Mouse (Mus musculus) ES-E14 (cell line): ENCODE measurements around the gene B4galt1. TPM values are rescaled to one million over a fixed set of nuclear protein-coding genes. Genes with fewer than 3 reads are reported as not detected.

Experiments used
- DNase-seq: peaks from one replicate; pipeline ENCODE4 v3.0.0-alpha.2; 2013; ENCODE audit warnings: low read depth, low spot score
- H3K27ac ChIP-seq: 2 replicates; pipeline ENCODE4 v1.5.1; 2012; ENCODE audit warnings: low read depth, mild to moderate bottlenecking, low read length, moderate library complexity, mixed read lengths; ENCODE audit not compliant: poor library complexity, insufficient read depth, severe bottlenecking
- H3K36me3 ChIP-seq: 2 replicates; pipeline ENCODE4 v1.6.1; 2012; ENCODE audit warnings: mild to moderate bottlenecking, low read length, moderate library complexity, mixed read lengths; ENCODE audit not compliant: control insufficient read depth, poor library complexity, insufficient read depth, severe bottlenecking
- H3K4me1 ChIP-seq, 2 experiments: fragments of 150-350 bp in 1 of 2; sonication (generic) in 1 of 2; 2 replicates each; pipeline ENCODE4 v1.6.1; 2012; ENCODE audit warnings: low read length in 2 of 2, mild to moderate bottlenecking in 1 of 2, mixed read lengths in 1 of 2; ENCODE audit not compliant: control insufficient read depth in 2 of 2, insufficient read depth in 2 of 2, poor library complexity in 1 of 2
- H3K4me3 ChIP-seq, 2 experiments: fragments of 150-350 bp in 1 of 2; sonication (generic) in 1 of 2; 2 replicates each; pipeline ENCODE4 v1.5.1; 2012; ENCODE audit warnings: low read length in 2 of 2, low read depth in 1 of 2, mild to moderate bottlenecking in 1 of 2, mixed read lengths in 1 of 2; ENCODE audit not compliant: insufficient read depth in 1 of 2, poor library complexity in 1 of 2, severe bottlenecking in 1 of 2
- H3K9ac ChIP-seq: 2 replicates; pipeline ENCODE4 v1.6.1; 2012; ENCODE audit warnings: low read depth, mild to moderate bottlenecking, low read length, mixed read lengths; ENCODE audit not compliant: poor library complexity, insufficient read depth, severe bottlenecking
- H3K9me3 ChIP-seq: fragments of 150-350 bp; sonication (generic); 2 replicates; pipeline ENCODE4 v1.6.1; 2012; ENCODE audit warnings: low read depth, mild to moderate bottlenecking, low read length; ENCODE audit not compliant: control insufficient read depth, insufficient read depth
- CHD2 ChIP-seq: IDR thresholded peaks from 2 replicates; pipeline ENCODE4 v1.6.1; 2014; ENCODE audit warnings: mild to moderate bottlenecking, low read depth, low read length, inconsistent platforms
- HCFC1 ChIP-seq: IDR thresholded peaks from 2 replicates; pipeline ENCODE4 v1.6.1; 2012; ENCODE audit warnings: low read length, inconsistent platforms, borderline replicate concordance; ENCODE audit not compliant: insufficient read depth
- MAFK ChIP-seq: IDR thresholded peaks from 2 replicates; pipeline ENCODE4 v1.6.1; 2014; ENCODE audit warnings: mild to moderate bottlenecking, low read depth, low read length, inconsistent platforms; ENCODE audit not compliant: insufficient read depth
- ZC3H11A ChIP-seq: IDR thresholded peaks from 2 replicates; pipeline ENCODE4 v1.6.1; 2012; ENCODE audit warnings: low read depth, mild to moderate bottlenecking, inconsistent platforms, low read length, borderline replicate concordance
- ZNF384 ChIP-seq: IDR thresholded peaks from 2 replicates; pipeline ENCODE4 v1.6.1; 2012; ENCODE audit warnings: low read depth, low read length, inconsistent platforms
- in situ Hi-C, 2 experiments: fragments of 600-800 bp; cut with MboI; formaldehyde crosslinking; loops; one replicate each; pipeline ENCODE4 v1.15.1; 2025; ENCODE audit warnings: low sequenced_read_pairs in 2 of 2, inconsistent platforms in 1 of 2; ENCODE audit not compliant: unreplicated experiment in 2 of 2
- total RNA-seq: library from RNA; depleted of rRNA; stranded (reverse); fragments of 300-350 nt; gene quantifications from 2 replicates; pipeline ENCODE4 v1.2.3, GENCODE M21; 2012

Gene B4galt1
- total RNA-seq, 1 experiment: 29.2 TPM

- Histone ChIP-seq H3K9ac (no peak overlapping the region), H3K9me3 (no peaks in the 10 kb centered on the region), H3K4me1 (peaks cover 10 to 11% of the 10 kb centered on the region in 2 experiments; a peak in 3 of 4 replicates), H3K27ac (no peak overlapping the region), H3K4me3 (no peak overlapping the region; a peak in 1 of 4 replicates), H3K36me3 (no peaks in the 10 kb centered on the region)
- TF ChIP-seq MAFK: no peak
- TF ChIP-seq CHD2: no peak
- no peak for TF ChIP-seq HCFC1
- no peak for TF ChIP-seq ZNF384
- no peak for TF ChIP-seq ZC3H11A
- DNase-seq: no peak
- in situ Hi-C loops: no loop called here
These were observed 22.0 kb upstream of the B4galt1 start for GRCm38 (mm10) chr4:40875842-40876241.

- DNase-seq: no peak
- Histone ChIP-seq H3K27ac (no peak overlapping the region), H3K36me3 (no peaks in the 10 kb centered on the region), H3K9me3 (no peaks in the 10 kb centered on the region), H3K9ac (no peak overlapping the region), H3K4me3 (no peak overlapping the region), H3K4me1 (peaks cover 10 to 11% of the 10 kb centered on the region in 2 experiments; a peak in 3 of 4 replicates)
- in situ Hi-C loops: no loop called here
- no peak for TF ChIP-seq ZC3H11A
- TF ChIP-seq HCFC1: no peak
- no peak for TF ChIP-seq ZNF384
- no peak for TF ChIP-seq CHD2
- no peak for TF ChIP-seq MAFK
These were observed 21.2 kb upstream of the B4galt1 start for GRCm38 (mm10) chr4:40874794-40875552.

GRCm38 (mm10) chr4:40874151-40874600, 20.4 kb upstream of the B4galt1 start:
- no peak for DNase-seq
- Histone ChIP-seq H3K36me3 (no peaks in the 10 kb centered on the region), H3K9ac (no peak overlapping the region), H3K4me1 (peaks cover 10 to 13% of the 10 kb centered on the region in 2 experiments; a peak in 3 of 4 replicates), H3K27ac (no peak overlapping the region), H3K4me3 (no peak overlapping the region), H3K9me3 (no peaks in the 10 kb centered on the region)
- in situ Hi-C loops: no loop called here
- TF ChIP-seq ZC3H11A (no peak), CHD2 (no peak)

GRCm38 (mm10) chr4:40873320-40873719, 19.5 kb upstream of the B4galt1 start:
- H3K27ac ChIP-seq: no peak overlapping the region
- H3K4me3 ChIP-seq: no peak overlapping the region
- DNase-seq: no peak
- H3K4me1 ChIP-seq: peaks cover 13% of the 10 kb centered on the region in 2 experiments; a peak in 3 of 4 replicates
- H3K9me3 ChIP-seq: no peaks in the 10 kb centered on the region
- in situ Hi-C loops: no loop called here
- no peaks in the 10 kb centered on the region for H3K36me3 ChIP-seq
- no peak overlapping the region for H3K9ac ChIP-seq
- TF ChIP-seq MAFK (no peak), HCFC1 (no peak), CHD2 (no peak), ZNF384 (no peak), ZC3H11A (no peak)
